Mouse (Mus musculus): Measurements from ENCODE around the gene Itsn1. TPM values are rescaled to one million over a fixed set of nuclear protein-coding genes. Genes with fewer than 3 reads are reported as not detected.
A peak's percentile ranks its signal among the peaks of the same experiment; 100 is the strongest.

Itsn1 gene
- polyA plus RNA-seq, 1 experiment from 2014 or later, result 18.1 TPM

GRCm38 (mm10) chr16:91761761-91762160 is 32.7 kb downstream of the Itsn1 start:
- no peaks in the 10 kb centered on the region for H3K27me3 ChIP-seq (ENCODE audit: control insufficient read depth, insufficient read depth, low read length)
- H3K27ac ChIP-seq (ENCODE audit: low read length), result no peak overlapping the region
- peaks cover 22% of the 10 kb centered on the region for H3K4me1 ChIP-seq (ENCODE audit: control insufficient read depth, insufficient read depth, low read length)
- H3K4me2 ChIP-seq (ENCODE audit: low read depth, low read length), result no peak overlapping the region
- H3K9me3 ChIP-seq (replicated peaks; ENCODE audit: control insufficient read depth, low read length), result no peaks in the 10 kb centered on the region
- H3K4me3 ChIP-seq (replicated peaks; ENCODE audit: low read length), result no peak overlapping the region
- WGBS, result 63% methylated on average over 3 of the region's 3 CpGs
- no peaks in the 10 kb centered on the region for H3K36me3 ChIP-seq (ENCODE audit: control insufficient read depth, insufficient read depth, low read length)
- H3K9ac ChIP-seq (ENCODE audit: low read length), result no peak overlapping the region
- ATAC-seq (ENCODE audit: insufficient read depth, low FRiP score), result no peak

GRCm38 (mm10) chr16:91762476-91762875 is 33.4 kb downstream of the Itsn1 start:
- Histone ChIP-seq H3K27me3 (ENCODE audit: control insufficient read depth, insufficient read depth, low read length) (no peaks in the 10 kb centered on the region), H3K4me1 (ENCODE audit: control insufficient read depth, insufficient read depth, low read length) (peaks cover 29% of the 10 kb centered on the region), H3K27ac (ENCODE audit: low read length) (no peak overlapping the region), H3K36me3 (ENCODE audit: control insufficient read depth, insufficient read depth, low read length) (no peaks in the 10 kb centered on the region), H3K4me3 (replicated peaks; ENCODE audit: low read length) (no peak overlapping the region), H3K4me2 (ENCODE audit: low read depth, low read length) (no peak overlapping the region), H3K9ac (ENCODE audit: low read length) (no peak overlapping the region), H3K9me3 (replicated peaks; ENCODE audit: control insufficient read depth, low read length) (no peaks in the 10 kb centered on the region)
- no peak for ATAC-seq (ENCODE audit: insufficient read depth, low FRiP score)
- 66% methylated on average over 7 of the region's 7 CpGs for WGBS

GRCm38 (mm10) chr16:91763975-91764374 is 34.9 kb downstream of the Itsn1 start:
- Histone ChIP-seq H3K27me3 (ENCODE audit: control insufficient read depth, insufficient read depth, low read length) (no peaks in the 10 kb centered on the region), H3K27ac (ENCODE audit: low read length) (peak overlapping the region; percentile 6; the same call in 1 of the 2 replicates), H3K9ac (ENCODE audit: low read length) (no peak overlapping the region), H3K4me1 (ENCODE audit: control insufficient read depth, insufficient read depth, low read length) (peaks cover 30% of the 10 kb centered on the region), H3K4me2 (ENCODE audit: low read depth, low read length) (no peak overlapping the region), H3K36me3 (ENCODE audit: control insufficient read depth, insufficient read depth, low read length) (no peaks in the 10 kb centered on the region), H3K9me3 (replicated peaks; ENCODE audit: control insufficient read depth, low read length) (no peaks in the 10 kb centered on the region), H3K4me3 (replicated peaks; ENCODE audit: low read length) (no peak overlapping the region)
- 59% methylated on average over 6 of the region's 6 CpGs for whole genome bisulfite sequencing
- no peak for ATAC-seq (ENCODE audit: insufficient read depth, low FRiP score)

- H3K9me3 ChIP-seq (replicated peaks; ENCODE audit: control insufficient read depth, low read length), result no peaks in the 10 kb centered on the region
- no peak overlapping the region for H3K4me2 ChIP-seq (ENCODE audit: low read depth, low read length)
- no peaks in the 10 kb centered on the region for H3K36me3 ChIP-seq (ENCODE audit: control insufficient read depth, insufficient read depth, low read length)
- H3K4me3 ChIP-seq (replicated peaks; ENCODE audit: low read length), result no peak overlapping the region
- H3K27ac ChIP-seq (ENCODE audit: low read length), result no peak overlapping the region
- H3K27me3 ChIP-seq (ENCODE audit: control insufficient read depth, insufficient read depth, low read length), result no peaks in the 10 kb centered on the region
- no peak for ATAC-seq (ENCODE audit: insufficient read depth, low FRiP score)
- WGBS, result 76% methylated on average over 6 of the region's 6 CpGs
- H3K4me1 ChIP-seq (ENCODE audit: control insufficient read depth, insufficient read depth, low read length), result peaks cover 30% of the 10 kb centered on the region
- no peak overlapping the region for H3K9ac ChIP-seq (ENCODE audit: low read length)
Observed at GRCm38 (mm10) chr16:91764414-91764813, 35.3 kb downstream of the Itsn1 start.

- H3K27ac ChIP-seq (ENCODE audit: low read length), result no peak overlapping the region
- no peak overlapping the region for H3K9ac ChIP-seq (ENCODE audit: low read length)
- no peaks in the 10 kb centered on the region for H3K27me3 ChIP-seq (ENCODE audit: control insufficient read depth, insufficient read depth, low read length)
- H3K9me3 ChIP-seq (replicated peaks; ENCODE audit: control insufficient read depth, low read length), result no peaks in the 10 kb centered on the region
- H3K4me3 ChIP-seq (replicated peaks; ENCODE audit: low read length), result no peak overlapping the region
- H3K36me3 ChIP-seq (ENCODE audit: control insufficient read depth, insufficient read depth, low read length), result no peaks in the 10 kb centered on the region
- WGBS, result 92% methylated on average over 15 of the region's 15 CpGs
- peaks cover 33% of the 10 kb centered on the region for H3K4me1 ChIP-seq (ENCODE audit: control insufficient read depth, insufficient read depth, low read length)
- no peak overlapping the region for H3K4me2 ChIP-seq (ENCODE audit: low read depth, low read length)
- no peak for ATAC-seq (ENCODE audit: insufficient read depth, low FRiP score)
Observed at GRCm38 (mm10) chr16:91765121-91765815, 36.2 kb downstream of the Itsn1 start.

DNA sequence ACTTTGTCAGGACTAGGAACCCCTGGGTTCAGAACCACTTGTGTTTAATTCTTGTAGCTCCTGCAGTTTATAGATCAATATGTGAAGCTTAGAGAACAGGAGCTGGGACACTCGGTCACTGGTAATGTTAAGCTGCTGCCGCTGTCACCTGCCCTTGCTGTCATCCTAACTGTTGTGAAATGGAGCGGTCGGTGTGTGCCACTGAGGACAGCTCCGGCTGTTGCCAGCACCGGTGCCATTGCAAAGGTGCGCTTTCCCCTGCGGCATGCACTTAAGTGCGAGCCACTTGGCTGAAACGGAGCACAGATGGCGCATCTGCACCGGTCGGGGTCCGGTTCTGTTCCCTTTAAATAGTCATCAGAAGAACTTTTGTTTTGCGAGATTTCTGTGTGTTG is 36.7 kb downstream of the Itsn1 start:
- Histone ChIP-seq H3K27ac (ENCODE audit: low read length) (no peak overlapping the region), H3K4me1 (ENCODE audit: control insufficient read depth, insufficient read depth, low read length) (peaks cover 38% of the 10 kb centered on the region)
- no peak for ATAC-seq (ENCODE audit: insufficient read depth, low FRiP score)

DNA sequence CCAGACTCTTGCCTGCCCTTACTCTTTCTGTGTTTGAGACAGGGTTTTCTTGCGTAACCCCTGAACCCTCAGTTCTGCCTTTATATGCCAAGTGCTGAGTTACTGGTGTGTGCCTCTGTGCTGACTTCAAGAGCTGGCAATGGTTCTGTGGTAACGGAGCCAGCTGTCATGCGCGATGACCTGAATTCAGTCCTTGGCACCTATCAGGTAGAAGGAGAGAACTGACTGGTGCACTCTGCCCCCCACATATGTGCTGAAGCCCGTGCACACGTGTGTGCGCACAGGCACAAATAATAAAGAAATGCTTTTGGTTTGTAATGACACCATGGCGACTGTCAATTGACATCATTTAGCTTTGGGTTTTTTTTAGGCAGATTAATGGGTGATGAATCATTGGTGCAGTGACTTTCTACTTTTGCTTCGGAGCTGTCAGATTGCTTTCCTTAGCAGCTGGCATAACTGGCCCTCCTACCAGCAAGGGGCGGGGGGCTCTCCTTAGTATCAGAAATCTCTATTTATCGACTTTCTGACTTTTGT is 38.2 kb downstream of the Itsn1 start:
- Histone ChIP-seq H3K9me3 (replicated peaks; ENCODE audit: control insufficient read depth, low read length) (no peaks in the 10 kb centered on the region), H3K4me1 (ENCODE audit: control insufficient read depth, insufficient read depth, low read length) (peaks cover 43% of the 10 kb centered on the region), H3K4me2 (ENCODE audit: low read depth, low read length) (no peak overlapping the region)

More for the DNA sequence above, 36.7 kb downstream of the Itsn1 start:
- Histone ChIP-seq H3K9me3 (replicated peaks; ENCODE audit: control insufficient read depth, low read length) (no peaks in the 10 kb centered on the region), H3K9ac (ENCODE audit: low read length) (no peak overlapping the region), H3K4me3 (replicated peaks; ENCODE audit: low read length) (no peak overlapping the region), H3K27me3 (ENCODE audit: control insufficient read depth, insufficient read depth, low read length) (no peaks in the 10 kb centered on the region), H3K36me3 (ENCODE audit: control insufficient read depth, insufficient read depth, low read length) (no peaks in the 10 kb centered on the region), H3K4me2 (ENCODE audit: low read depth, low read length) (no peak overlapping the region)
- WGBS, result 83% methylated on average over 15 of the region's 15 CpGs

GRCm38 (mm10) chr16:91768586-91768985 is 39.5 kb downstream of the Itsn1 start:
- Histone ChIP-seq H3K27me3 (ENCODE audit: control insufficient read depth, insufficient read depth, low read length) (no peaks in the 10 kb centered on the region), H3K36me3 (ENCODE audit: control insufficient read depth, insufficient read depth, low read length) (no peaks in the 10 kb centered on the region), H3K4me1 (ENCODE audit: control insufficient read depth, insufficient read depth, low read length) (peaks cover 47% of the 10 kb centered on the region), H3K4me3 (replicated peaks; ENCODE audit: low read length) (no peak overlapping the region), H3K9me3 (replicated peaks; ENCODE audit: control insufficient read depth, low read length) (no peaks in the 10 kb centered on the region), H3K4me2 (ENCODE audit: low read depth, low read length) (no peak overlapping the region), H3K27ac (ENCODE audit: low read length) (no peak overlapping the region), H3K9ac (ENCODE audit: low read length) (no peak overlapping the region)
- WGBS, result 87% methylated on average over 6 of the region's 6 CpGs
- ATAC-seq (ENCODE audit: insufficient read depth, low FRiP score), result no peak

More for the DNA sequence above, 38.2 kb downstream of the Itsn1 start:
- H3K4me3 ChIP-seq (replicated peaks; ENCODE audit: low read length), result no peak overlapping the region
- 70% methylated on average over 11 of the region's 11 CpGs for WGBS
- no peaks in the 10 kb centered on the region for H3K36me3 ChIP-seq (ENCODE audit: control insufficient read depth, insufficient read depth, low read length)
- no peaks in the 10 kb centered on the region for H3K27me3 ChIP-seq (ENCODE audit: control insufficient read depth, insufficient read depth, low read length)
- H3K9ac ChIP-seq (ENCODE audit: low read length), result no peak overlapping the region
- no peak overlapping the region for H3K27ac ChIP-seq (ENCODE audit: low read length)
- ATAC-seq (ENCODE audit: insufficient read depth, low FRiP score), result no peak

DNA sequence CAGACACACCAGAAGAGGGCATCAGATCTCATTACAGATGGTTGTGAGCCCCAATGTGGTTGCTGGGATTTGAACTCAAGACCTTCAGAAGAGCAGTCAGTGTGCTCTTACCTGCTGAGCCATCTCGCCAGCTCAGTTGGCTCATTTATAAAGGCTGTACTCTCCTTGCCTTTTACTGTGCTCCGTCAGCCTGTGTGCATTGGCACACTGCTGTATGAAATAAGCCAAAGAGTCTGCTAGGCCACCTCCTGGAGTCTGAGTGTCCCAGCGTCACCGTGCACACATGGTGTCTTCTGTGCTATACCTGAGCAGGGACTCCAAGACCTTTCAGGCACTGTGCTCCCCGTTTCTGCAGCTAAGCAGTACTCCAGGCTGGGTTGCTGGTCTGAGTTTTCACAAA is 40.8 kb downstream of the Itsn1 start:
- Histone ChIP-seq H3K27ac (ENCODE audit: low read length) (no peak overlapping the region), H3K9ac (ENCODE audit: low read length) (no peak overlapping the region), H3K27me3 (ENCODE audit: control insufficient read depth, insufficient read depth, low read length) (no peaks in the 10 kb centered on the region), H3K4me2 (ENCODE audit: low read depth, low read length) (no peak overlapping the region), H3K36me3 (ENCODE audit: control insufficient read depth, insufficient read depth, low read length) (no peaks in the 10 kb centered on the region), H3K4me3 (replicated peaks; ENCODE audit: low read length) (no peak overlapping the region), H3K4me1 (ENCODE audit: control insufficient read depth, insufficient read depth, low read length) (peaks cover 38% of the 10 kb centered on the region), H3K9me3 (replicated peaks; ENCODE audit: control insufficient read depth, low read length) (no peaks in the 10 kb centered on the region)
- no peak for ATAC-seq (ENCODE audit: insufficient read depth, low FRiP score)
- WGBS, result 83% methylated on average over 5 of the region's 5 CpGs
